Mouse (Mus musculus) lung, embryonic 14.5 days (tissue): ENCODE results near the gene Usb1. TPM values are rescaled to one million over a fixed set of nuclear protein-coding genes. Genes with fewer than 3 reads are reported as not detected.

Experiments used
- ATAC-seq: fragments of 200-750 bp; cut with Nextera tagmentation; 2 replicates; pipeline ENCODE4 v1.8.0; 2017; ENCODE audit warnings: mild to moderate bottlenecking, moderate TSS enrichment, moderate library complexity; ENCODE audit not compliant: insufficient read depth
- DNase-seq: peaks from one replicate; pipeline ENCODE4 v3.0.0-alpha.2; 2015
- H3K27ac ChIP-seq: fragments of 300-500 bp; sonication (generic); 2 replicates; pipeline ENCODE4 v1.5.1; 2014; ENCODE audit warnings: low read depth, mild to moderate bottlenecking, moderate library complexity
- H3K27me3 ChIP-seq: fragments of 300-500 bp; sonication (generic); 2 replicates; pipeline ENCODE4 v1.6.1; 2014; ENCODE audit warnings: low read length, control low read depth; ENCODE audit not compliant: insufficient read depth
- H3K36me3 ChIP-seq: fragments of 300-500 bp; sonication (generic); 2 replicates; pipeline ENCODE4 v1.6.1; 2014; ENCODE audit warnings: control low read depth; ENCODE audit not compliant: insufficient read depth
- H3K4me1 ChIP-seq: fragments of 300-500 bp; sonication (generic); 2 replicates; pipeline ENCODE4 v1.6.1; 2014; ENCODE audit warnings: antibody characterized with exemption, control low read depth; ENCODE audit not compliant: insufficient read depth
- H3K4me2 ChIP-seq: fragments of 300-500 bp; sonication (generic); 2 replicates; pipeline ENCODE4 v1.6.1; 2014; ENCODE audit warnings: mild to moderate bottlenecking
- H3K4me3 ChIP-seq: fragments of 300-500 bp; sonication (generic); 2 replicates; pipeline ENCODE4 v1.5.1; 2014; ENCODE audit warnings: low read depth, low read length
- H3K9ac ChIP-seq: fragments of 300-500 bp; sonication (generic); 2 replicates; pipeline ENCODE4 v1.6.1; 2014
- H3K9me3 ChIP-seq: fragments of 300-500 bp; sonication (generic); 2 replicates; pipeline ENCODE4 v1.6.1; 2016; ENCODE audit warnings: low read depth, low read length, control low read depth
- CTCF ChIP-seq: IDR thresholded peaks from 2 replicates; pipeline ENCODE4 v1.5.1; 2016; ENCODE audit warnings: antibody characterized with exemption, low read depth
- WGBS: fragments of 180-500 bp; shearing (Covaris S2); extraction: QIAGEN DNeasy Blood & Tissue Kit; methylation state at CpG from one replicate; pipeline ENCODE4 v1.1.7; 2014; 5-methylcytosine and 5-hydroxymethylcytosine counted together
- polyA plus RNA-seq: library from polyadenylated mRNA; unstranded; fragments of >200 nt; fragmentation: Nextera tagmentation; extraction: Ambion mirVana; gene quantifications from 2 replicates; pipeline ENCODE4 v1.2.1, GENCODE M21; 2014

Gene Usb1
- polyA plus RNA-seq, 1 experiment from 2014 or later: 34.0 TPM

DNA sequence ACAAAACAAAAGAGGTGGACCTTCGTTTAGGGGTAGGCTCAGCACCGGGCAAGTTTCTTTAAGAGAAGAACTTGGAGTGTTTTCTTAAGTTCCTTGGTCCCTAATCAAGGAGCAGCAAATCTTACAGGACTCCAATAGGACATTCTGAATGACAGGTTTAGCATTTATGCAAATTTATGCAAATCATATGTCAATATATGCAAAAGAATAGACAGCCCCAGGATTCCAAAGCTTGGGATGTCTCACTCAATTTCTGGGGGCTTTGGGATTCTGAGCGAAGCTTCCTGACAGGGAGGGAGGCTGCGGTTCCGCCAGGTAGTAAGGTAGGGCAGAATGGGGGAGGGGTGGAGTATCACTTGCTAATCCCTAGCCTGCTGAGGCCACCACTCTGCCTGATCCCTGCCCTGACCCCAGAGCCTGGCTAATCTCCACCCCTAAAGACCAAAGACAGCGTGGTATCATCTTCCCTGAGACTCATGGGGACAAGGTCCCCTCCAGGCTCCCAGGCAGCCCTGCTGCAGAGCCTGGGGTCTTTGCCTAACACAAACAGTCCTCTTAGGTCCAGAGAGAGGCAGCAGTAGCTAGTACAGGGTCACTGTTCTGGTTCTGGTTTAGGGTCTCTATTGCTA lies 21.6 kb upstream of the Usb1 start, which contains the start of gene Tepp:
Gene Tepp, plus strand, starts transcription at position 225 of the 629 bp plus-strand sequence.
- Histone ChIP-seq H3K9me3 (no peaks in the 10 kb centered on the region), H3K4me1 (no peaks in the 10 kb centered on the region), H3K27ac (no peak within 1 kb of the TSS), H3K27me3 (no peaks in the 10 kb centered on the region), H3K4me2 (no peak within 1 kb of the TSS), H3K9ac (no peak within 1 kb of the TSS), H3K4me3 (no peak within 1 kb of the TSS), H3K36me3 (no peaks in the 10 kb centered on the region)
- 39% methylated on average over 6 of the region's 6 CpGs for WGBS
- ATAC-seq (no peak), DNase-seq (no peak)
- no peak for TF ChIP-seq CTCF

DNA sequence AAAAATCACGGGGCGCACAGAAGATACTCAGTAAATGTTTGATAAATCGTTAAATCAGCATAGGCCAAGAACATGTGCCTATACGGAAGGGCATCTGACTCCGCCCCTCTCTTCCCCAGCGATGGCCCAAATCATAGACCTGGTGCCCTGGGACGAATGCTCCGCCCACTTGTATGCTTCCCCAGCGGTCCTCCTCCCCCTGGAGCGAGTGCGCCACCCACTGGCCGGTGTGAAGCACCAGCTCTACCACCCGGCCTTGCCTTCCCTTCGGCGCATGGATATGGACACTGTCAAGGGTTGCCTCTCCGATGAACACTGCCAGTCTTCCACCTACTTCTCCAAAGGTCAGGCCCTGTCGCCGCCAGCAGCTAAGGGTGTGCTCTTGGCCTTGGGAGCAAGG lies 19.2 kb upstream of the Usb1 start:
- peak; percentile 14 for DNase-seq
- H3K4me1 ChIP-seq: no peaks in the 10 kb centered on the region
- H3K4me2 ChIP-seq: no peak overlapping the region
- H3K27me3 ChIP-seq: no peaks in the 10 kb centered on the region
- H3K9me3 ChIP-seq: no peaks in the 10 kb centered on the region
- no peak overlapping the region for H3K27ac ChIP-seq
- no peak overlapping the region for H3K9ac ChIP-seq
- WGBS: 64% methylated on average over 18 of the region's 18 CpGs
- TF ChIP-seq CTCF: peak; percentile 48; the same call in 1 of the 2 replicates
- ATAC-seq: no peak
- H3K36me3 ChIP-seq: no peaks in the 10 kb centered on the region
- H3K4me3 ChIP-seq: no peak overlapping the region

DNA sequence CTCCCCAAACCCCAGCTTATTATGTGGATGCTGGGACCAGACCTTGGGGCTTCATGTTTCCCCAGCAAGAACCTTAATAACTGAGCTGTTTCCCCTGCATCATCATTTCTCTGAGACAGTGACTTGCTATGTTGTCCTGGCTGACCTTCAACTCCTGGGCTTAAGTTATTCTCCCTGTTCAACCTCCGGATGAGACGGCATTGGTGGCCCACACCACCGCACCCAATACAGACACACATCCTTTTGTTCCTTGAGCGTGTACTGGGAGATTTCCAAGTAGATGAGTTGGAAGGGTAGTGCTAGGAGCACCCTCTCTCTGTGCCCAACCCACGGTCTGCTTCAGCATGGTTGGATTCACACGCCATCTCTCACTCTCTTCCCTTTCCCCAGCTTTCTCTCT lies 18.2 kb upstream of the Usb1 start:
- Histone ChIP-seq H3K27ac (no peak overlapping the region), H3K4me1 (no peaks in the 10 kb centered on the region), H3K4me3 (no peak overlapping the region), H3K4me2 (no peak overlapping the region), H3K9me3 (no peaks in the 10 kb centered on the region), H3K9ac (no peak overlapping the region), H3K36me3 (no peaks in the 10 kb centered on the region), H3K27me3 (no peaks in the 10 kb centered on the region)
- no peak for DNase-seq
- 79% methylated on average over 6 of the region's 6 CpGs for WGBS
- no peak for ATAC-seq
- TF ChIP-seq CTCF: no peak

DNA sequence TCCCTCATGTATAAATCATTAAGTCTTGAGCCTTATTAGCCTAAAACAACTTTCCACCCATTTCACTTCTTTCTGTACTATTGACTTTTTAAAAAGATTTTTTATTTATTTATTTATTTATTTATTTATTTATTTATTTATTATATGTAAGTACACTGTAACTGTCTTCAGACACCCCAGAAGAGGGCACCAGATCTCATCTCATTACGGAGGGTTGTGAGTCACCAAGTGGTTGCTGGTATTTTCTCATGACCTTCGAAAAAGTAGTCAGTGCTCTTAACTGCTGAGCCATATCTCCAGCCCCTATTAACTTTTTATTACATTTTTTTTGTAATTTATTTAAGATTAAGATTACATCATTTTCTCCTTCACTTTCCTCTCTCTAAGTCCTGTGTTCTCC lies 17.4 kb upstream of the Usb1 start:
- no peak for DNase-seq
- no peak for TF ChIP-seq CTCF
- H3K4me1 ChIP-seq: peaks cover under 1% of the 10 kb centered on the region; the same call in 1 of the 2 replicates
- no peak overlapping the region for H3K27ac ChIP-seq
- WGBS: 75% methylated on average over 2 of the region's 2 CpGs
- H3K9ac ChIP-seq: no peak overlapping the region
- H3K9me3 ChIP-seq: no peaks in the 10 kb centered on the region
- no peaks in the 10 kb centered on the region for H3K36me3 ChIP-seq
- no peaks in the 10 kb centered on the region for H3K27me3 ChIP-seq
- H3K4me2 ChIP-seq: no peak overlapping the region
- ATAC-seq: no peak
- no peak overlapping the region for H3K4me3 ChIP-seq

DNA sequence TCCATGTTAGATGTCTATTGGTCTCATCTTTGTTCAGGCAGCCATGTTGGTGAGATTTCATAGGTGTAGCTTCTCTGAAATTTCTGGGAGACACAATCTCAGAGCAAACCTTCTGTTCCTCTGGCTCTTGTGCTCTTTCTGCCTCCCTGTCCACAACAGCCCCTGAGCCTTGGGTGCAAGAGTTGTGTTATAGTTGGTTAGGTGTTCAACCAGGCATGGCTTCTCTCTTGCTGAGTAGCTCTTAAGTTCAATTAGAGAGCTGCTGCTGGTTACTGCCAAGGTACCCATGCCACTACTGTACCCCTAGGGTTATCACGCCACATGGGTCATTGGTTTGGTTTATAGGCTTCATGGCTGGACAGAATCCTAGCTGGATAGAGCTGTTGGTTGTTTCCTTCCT lies 16.7 kb upstream of the Usb1 start:
- no peak overlapping the region for H3K4me3 ChIP-seq
- H3K9ac ChIP-seq: no peak overlapping the region
- WGBS: 91% methylated on average over 1 of the region's 1 CpGs
- H3K4me1 ChIP-seq: peaks cover 5% of the 10 kb centered on the region; the same call in 1 of the 2 replicates
- no peaks in the 10 kb centered on the region for H3K9me3 ChIP-seq
- DNase-seq (no peak), ATAC-seq (no peak)
- no peaks in the 10 kb centered on the region for H3K27me3 ChIP-seq
- H3K36me3 ChIP-seq: no peaks in the 10 kb centered on the region
- H3K27ac ChIP-seq: no peak overlapping the region
- TF ChIP-seq CTCF: no peak
- H3K4me2 ChIP-seq: no peak overlapping the region

DNA sequence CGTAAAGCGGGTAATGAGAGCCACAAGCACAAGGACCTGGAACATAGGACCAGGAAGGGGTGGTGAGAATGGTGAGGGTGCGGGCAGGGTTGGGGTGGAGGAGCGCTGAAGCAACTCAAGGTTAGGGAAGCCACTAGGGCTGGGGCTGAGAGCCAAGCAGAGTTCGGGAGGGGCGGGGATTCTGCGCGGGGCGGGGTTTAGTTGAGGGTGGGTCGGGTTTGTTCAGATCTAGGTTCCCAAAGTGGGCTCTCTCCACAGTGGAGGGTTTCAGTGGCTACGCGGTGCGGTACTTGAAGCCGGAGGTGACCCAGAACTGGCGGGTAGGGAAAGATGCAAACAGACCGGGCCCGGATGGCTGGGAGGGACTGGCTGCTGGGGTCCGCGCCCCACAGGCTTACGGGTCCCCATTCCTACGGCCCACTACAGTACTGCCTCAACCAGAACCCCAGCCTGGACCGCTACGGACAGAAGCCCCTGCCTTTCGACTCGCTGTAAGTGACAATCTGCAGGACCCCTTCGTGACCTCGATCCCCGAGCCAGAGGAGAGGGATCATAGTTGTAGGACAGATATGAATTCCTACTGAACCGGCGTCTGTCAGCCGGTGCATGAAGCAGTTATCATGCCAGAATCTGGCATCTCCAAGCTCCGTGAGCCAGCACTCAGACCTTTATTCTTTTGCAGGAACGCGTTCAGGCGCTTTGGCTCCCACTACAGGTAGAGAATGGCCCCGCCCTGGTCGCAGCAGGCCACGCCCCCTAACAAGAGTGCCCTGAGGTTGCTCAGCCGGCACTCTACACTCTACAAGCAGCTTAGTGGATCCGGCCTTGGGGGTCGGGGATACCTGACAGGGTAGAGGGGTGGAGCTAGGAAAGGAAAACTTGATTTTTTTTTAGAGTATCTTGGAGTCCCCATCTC lies 11.6 kb upstream of the Usb1 start:
- H3K4me3 ChIP-seq: peak overlapping the region; percentile 47
- ATAC-seq: peak; percentile 84

DNA sequence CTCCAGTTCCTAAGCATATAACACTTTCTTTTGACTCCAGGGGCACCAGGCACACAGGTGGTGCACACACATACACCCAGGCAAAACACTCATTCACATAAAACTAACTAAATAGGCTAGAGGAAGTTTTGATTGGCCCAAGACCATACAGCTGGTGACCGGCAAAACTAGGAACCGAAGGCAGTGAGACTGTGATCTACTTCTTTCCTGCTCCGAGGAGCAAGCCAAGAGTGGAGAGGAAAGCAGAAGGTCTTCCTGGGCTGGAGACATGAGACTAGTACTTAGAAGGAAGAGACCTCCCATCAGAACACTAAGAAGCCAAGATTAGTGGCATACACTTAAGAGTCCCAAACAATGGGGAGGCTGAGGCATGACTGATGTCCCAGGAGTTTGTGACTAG lies 8.9 kb upstream of the Usb1 start:
- Histone ChIP-seq H3K27me3 (no peaks in the 10 kb centered on the region), H3K4me1 (peaks cover 9% of the 10 kb centered on the region; the same call in 1 of the 2 replicates), H3K9me3 (no peaks in the 10 kb centered on the region), H3K27ac (no peak overlapping the region), H3K9ac (no peak overlapping the region), H3K4me3 (no peak overlapping the region), H3K4me2 (no peak overlapping the region), H3K36me3 (peaks cover 46% of the 10 kb centered on the region)
- ATAC-seq (no peak), DNase-seq (no peak)
- no peak for TF ChIP-seq CTCF
- WGBS: 77% methylated on average over 3 of the region's 3 CpGs

More for the DNA sequence above, 11.6 kb upstream of the Usb1 start:
- peak; percentile 42 for TF ChIP-seq CTCF
- H3K4me1 ChIP-seq: peaks cover 9% of the 10 kb centered on the region; the same call in 1 of the 2 replicates
- peak; percentile 78 for DNase-seq
- peak overlapping the region; percentile 46 for H3K9ac ChIP-seq
- WGBS: 3% methylated on average over 41 of the region's 41 CpGs
- H3K27me3 ChIP-seq: no peaks in the 10 kb centered on the region
- H3K27ac ChIP-seq: peak overlapping the region; percentile 24; the same call in 1 of the 2 replicates
- H3K9me3 ChIP-seq: no peaks in the 10 kb centered on the region
- peaks cover 19% of the 10 kb centered on the region for H3K36me3 ChIP-seq
- peak overlapping the region; percentile 96 for H3K4me2 ChIP-seq
